Mouse (Mus musculus) ES-CJ7 (cell line): Measurements from ENCODE around the gene Plch2.
"Not testable (repeated sequence)": the region's sequence is repeated elsewhere in the genome, so short reads cannot be mapped to it uniquely, and the experiment has no call there.

Experiments
- DNase-seq: peaks from one replicate; pipeline ENCODE4 v3.0.0; 2011; ENCODE audit warnings: low read depth, low spot score

The Plch2 gene

DNA sequence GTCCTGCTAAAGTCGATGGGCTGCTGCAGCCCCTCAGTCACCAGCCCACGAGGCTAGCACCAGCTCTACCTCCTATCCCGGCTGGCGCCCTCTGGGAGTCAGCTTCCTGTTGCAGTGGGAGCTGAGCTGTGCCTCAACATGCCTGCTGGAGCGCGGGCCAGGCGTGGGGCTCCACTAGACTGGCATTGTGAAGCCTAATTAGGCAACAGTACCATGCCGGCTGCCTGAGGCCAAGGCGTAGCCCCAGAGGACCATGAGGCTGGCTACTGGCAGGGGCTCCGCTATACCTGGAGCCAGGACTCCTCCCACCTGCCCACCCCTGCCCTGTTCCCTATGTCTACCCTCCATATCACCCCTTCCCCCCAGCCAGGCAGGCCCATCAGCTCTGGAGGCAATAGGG lies at the start of gene Plch2:
TSS of gene Plch2 (minus strand) at position 61 of the 400 bp plus-strand sequence.
- no peak for DNase-seq

DNA sequence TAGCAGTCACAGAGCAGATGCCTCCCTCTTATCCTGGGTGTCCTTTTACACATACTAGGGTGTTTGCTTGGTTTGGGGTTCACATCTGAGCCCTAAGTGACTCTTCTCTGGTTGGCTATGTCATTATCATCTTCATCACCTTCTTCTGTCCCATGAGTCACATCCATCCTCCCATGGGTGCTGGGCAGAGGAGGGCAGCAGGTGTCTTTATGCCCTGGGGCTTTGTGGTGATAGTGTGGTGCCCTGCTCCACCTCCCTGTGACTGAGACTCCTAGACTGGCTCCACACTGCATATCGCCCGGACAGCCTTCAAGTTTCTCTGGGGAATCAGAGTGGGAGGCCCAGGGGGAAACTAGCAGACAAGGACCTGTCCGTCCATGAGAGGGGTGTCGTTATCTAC lies 42.0 kb upstream of the Plch2 start:
- no peak for DNase-seq

DNA sequence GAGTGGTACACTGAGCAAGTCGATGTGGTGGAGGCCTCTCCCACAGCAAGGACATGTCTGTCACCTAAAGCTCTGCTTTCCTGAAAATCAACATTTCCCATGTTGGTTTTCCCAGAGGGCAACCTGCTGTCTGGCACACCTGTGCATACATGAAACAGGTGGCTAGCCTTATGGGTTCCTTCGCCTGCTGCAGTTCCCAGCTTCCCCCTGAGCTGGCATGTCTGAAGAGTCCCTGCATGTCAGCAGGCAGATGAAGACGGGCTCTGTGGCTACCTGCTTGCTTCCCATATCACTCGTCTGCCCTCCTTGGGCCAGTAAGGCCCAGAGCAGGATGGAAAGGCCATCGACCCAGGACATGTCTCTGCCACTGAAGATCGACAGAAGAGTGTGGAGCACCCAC lies 40.9 kb upstream of the Plch2 start:
- DNase-seq: no peak

DNA sequence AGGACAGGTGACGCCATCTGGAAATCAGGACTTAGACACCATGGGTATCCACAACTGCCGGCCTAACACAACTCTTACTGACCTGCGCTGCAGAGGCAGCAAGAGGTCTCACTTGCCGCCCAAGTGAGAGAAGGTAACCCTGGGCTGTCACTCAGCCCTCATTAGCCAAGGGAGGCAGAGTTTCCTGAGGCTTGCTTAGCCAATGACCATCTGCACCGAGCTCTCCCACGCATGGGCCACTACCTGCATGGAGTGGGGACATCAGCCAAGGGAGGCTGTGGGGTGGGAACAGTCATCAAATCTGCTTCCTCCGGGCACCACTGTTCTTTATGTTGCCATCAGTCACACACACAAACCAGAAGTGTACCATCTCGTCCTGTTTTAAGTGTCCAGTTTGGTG lies 39.4 kb upstream of the Plch2 start:
- DNase-seq: no peak

DNA sequence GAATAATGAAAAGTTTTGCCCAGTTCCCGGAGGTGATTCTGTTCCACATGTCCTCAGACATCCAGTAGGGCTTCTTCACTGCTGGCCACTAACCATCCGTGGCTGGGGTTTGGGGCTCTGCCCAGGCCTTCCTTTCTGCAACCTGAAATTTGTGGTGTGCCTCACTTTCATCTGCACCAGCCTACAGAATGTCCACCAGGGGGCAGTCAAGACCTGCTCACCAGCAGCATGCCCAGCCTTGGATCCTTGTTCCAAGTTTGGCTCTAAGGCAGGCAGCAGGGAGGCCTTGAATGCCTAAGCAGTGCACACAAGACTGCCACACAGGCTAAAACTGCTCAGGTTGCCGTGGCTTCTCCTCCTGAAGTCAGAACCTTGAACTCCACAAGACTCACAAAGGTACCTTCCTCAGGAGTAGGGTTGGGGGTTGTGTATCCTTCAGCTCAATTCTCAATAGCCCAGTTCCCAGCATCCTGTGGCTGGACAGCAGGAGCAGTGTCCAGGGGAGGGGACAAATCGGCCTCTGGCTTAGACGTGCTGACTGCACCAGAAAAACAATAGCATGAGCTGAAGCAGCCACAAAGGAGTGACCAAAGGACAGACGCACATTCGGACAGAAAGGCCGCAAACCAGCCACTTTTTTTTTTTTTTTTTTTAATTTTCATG lies 38.8 kb upstream of the Plch2 start:
- peak; percentile 90 for DNase-seq

DNA sequence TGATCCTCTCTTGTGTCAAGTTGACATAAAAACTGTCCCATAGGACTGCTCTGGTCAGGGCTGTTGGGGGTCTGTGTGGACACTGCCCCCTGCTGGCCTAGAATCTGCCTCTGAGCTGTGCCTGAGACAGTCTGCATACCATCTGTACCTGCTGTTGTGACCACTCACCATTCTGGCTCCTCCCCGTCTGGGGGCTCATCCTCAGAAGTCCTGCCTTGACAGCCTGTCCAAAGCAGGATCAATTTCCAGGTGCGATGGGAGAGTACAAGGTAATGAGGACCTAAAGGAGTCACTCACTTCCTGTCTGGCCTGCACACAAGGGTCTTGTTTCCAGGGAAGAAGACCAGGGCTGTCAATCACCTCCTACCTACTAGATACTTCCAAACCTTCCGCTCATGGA lies 38.0 kb upstream of the Plch2 start:
- peak; percentile 79 for DNase-seq

DNA sequence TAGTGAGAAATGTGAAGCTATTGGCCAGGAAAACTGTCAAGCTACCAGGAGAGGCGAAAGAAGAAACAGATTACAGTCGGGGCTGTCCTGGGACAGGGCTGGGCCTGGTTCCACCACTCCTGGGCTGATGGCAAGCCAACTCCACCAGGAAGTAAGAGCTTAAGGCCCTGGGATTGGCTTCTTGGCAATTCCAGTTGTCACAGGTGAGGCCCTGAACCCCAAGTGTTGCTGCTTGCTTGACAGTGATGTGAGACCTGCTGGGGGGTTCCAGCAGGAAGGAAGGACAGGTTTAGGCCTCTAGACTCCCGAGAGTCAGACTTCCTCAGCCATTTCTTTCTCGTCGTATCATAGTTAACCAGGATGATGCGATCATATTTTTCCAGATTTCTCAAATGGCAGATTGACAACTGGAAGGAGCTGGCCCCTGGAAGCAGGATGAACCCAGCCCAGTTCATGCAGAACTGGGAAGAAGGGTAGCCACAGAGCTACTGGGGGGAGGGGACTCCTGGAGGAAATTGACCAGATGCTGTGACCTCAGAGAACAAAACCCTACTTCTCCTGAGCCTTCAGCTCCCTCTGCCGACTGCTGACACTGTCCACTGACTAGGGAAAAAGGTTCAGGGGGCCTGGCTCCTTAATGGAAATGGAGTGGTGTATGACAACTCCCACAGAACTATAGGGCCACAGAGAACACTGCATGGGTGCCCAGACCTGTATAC lies 37.0 kb upstream of the Plch2 start:
- no peak for DNase-seq

DNA sequence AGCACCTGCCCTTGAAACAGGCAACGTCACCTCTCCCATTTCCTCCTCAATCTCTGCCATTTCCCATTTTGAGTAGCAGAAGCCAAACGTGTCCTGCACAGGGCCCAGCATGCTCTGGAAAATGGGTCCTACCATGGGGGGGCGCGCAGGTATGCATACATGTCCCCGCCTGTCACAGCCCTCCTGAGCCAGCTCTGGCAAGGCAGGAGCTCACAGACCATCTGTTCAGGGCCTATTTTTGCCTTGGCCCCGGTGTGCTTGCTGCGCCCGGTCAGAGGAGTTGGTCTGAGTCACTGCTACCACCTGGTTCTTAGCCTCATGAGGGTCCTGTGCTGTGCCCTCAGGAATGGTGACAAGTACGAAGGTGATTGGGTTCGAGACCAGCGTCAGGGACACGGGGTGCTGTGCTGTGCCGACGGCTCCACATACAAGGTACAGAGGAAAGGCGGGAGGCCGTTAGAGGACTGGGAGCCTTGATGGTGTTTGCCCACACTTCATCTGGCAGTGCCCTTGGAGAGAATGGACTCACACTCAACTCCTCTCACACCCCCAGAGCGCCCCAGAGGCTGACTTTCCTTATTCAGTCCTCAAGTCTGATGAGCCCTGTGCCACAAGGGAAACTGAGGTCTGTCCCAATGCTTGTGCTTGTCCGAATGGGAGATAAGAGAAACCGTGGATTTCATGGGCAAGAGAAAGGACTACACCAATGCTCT lies 36.3 kb upstream of the Plch2 start:
- DNase-seq: no peak

DNA sequence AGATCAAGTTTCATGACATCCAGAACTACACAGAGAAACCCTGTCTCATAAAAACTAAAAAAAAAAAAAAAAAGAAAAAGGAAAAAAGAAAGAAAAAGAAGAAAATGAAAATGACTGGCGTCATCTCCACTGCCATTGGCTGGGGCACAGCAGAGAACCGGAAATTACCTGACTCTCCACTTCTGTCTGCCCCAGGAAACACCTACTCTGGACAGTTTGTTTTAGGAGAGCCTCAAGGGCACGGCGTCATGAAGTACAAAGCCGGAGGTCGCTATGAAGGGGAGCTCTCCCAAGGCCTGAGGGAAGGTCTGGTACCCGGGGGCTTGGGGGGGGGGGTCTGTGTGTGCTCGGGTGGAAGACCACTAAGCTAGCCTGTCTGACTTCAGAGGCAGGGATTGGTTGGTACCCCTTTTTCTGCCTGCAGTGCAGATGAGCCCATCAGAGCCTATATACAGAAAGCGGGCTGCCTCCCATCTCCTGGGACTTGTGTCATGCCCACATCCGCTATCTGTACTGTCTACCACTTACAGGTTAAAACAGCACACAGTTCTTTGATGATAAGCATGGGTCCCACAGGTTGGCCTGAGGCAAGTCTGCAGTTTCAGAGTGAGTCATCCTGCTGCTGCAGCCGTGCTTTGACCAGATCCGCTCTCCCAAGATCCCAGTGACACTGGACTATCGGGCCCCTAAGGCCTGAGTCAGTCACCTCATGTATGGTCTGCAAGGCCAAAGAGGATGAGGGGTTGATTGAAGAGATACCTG lies 34.3 kb upstream of the Plch2 start:
- no peak for DNase-seq

DNA sequence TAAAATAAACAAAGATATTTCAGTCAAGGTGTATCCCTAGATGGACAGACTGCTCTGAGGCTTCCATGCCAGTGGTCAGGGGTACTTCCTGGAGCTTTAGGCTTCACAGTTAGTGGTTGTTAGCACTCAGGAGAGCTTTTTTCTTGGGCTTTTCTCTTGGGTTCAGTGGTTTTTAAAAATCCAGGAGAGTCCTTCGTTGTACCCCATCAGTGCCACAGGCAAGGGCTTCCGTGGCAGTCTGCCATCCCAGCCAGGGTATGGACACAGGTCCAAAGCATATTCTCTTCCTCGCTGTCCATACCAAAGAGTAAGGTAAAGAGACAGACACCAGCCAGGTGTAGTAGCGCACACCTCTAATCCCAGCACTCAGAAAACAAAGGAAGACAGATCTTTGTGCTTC lies 33.6 kb upstream of the Plch2 start:
- no peak for DNase-seq

DNA sequence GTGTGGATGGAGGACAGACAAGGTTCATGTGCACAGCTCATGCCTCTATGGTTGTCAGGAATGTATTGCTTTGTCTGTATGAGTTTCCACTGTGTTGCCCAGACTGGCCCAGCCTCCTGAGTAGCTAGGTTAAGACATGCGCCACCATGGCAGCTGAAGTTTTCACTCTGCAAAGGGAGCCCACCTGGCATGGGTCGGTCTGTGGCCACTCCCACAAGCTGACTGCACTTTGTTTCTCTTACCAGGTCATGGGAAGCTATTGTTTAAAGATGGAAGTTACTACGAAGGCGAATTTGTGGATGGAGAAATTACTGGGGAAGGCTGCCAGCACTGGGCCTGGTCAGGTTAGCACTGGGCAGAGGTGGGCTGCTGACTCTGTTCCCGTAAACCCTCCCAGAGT lies 32.7 kb upstream of the Plch2 start:
- DNase-seq: no peak

DNA sequence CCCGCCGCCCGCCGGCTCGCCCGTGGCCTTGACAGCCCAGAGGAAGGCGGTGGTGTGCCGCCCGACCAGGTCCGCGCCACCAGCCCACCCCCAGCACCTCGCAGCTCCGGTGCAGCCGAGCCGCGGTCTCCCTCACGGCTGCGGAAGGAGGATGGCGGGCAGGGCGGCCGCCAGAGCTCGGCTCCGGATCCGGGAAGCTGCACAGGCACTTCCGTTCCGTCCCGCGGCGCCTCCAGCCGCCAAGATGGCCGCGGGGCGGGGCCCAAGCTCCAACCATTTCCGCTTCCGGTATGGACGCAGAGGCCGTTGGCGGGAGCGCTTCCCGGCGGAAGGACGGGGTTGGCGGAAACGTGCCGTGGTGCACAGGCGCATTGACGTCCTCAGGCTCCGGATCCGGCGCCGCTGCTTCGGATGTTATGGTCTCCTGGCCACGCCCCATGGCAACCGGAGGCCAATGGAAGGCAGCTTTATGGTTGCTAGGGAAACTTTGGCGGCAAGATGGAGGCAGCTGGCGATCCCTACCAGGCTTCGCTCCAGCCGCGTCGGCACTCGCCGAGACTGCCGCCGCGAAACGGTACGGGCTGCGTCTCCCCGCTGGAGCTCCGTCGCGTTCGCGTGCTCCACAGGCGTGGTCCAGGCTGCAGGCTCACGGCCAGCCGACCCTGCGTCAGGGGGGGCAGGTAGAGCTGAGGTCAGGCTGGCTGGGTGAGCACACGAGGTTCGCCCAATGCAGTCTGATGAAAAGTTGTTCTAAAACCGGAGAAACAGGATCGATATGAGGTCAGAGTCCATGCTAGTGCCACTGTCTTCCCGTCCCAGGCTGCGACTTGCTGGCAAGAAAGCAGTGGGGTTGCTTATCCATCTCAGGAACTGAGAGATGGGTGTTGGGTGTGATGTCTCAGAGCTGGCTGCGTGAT lies 29.8 kb upstream of the Plch2 start, which contains the start of the genes Rer1 and Morn1:
TSS of gene Rer1 (minus strand) at position 275 of the 917 bp plus-strand sequence.
TSS of gene Morn1 (plus strand) at position 470 of the 917 bp plus-strand sequence.
- peak; percentile 99 for DNase-seq

DNA sequence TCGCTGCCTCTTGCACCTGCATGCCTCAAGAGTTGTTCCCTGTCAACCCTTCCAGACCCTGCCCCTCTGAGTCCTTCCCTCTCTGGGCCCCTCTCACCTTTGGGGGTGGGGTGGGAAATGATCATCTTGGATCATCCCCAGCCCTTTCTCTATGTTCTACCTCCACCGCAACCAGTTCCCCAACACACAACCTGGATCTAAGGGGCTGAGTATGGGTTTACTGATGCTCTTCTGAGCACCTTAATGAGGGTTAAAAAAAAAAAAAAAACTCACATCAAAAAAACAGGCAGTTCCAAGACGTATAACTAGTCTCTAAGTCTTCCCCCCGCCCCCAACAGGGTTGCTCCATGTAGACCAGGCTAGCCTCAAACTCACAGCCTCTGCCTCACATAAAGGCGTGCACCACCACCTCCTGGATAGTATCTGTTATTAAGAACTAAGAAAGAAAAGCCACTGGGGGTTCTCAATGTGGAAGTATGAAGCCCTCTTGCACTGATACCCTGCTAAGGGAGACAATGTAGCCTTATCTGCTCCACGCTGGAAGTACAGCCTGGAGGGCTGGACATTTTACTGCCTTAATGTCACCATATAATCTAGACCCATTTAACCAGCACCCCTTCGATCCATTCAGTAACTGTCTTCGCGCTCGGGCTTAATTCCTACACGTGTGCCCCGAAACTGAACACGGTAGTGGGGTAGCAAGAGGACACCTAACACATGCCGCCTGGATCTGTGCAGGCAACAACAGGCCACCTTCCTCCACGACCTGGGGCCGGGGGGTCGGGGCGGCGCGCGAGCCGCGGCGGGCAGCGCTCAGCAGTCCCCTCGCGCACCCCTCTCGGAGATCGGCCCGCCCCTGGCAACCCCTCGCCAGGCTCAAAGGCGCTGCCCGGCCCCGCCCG lies 28.9 kb upstream of the Plch2 start:
- DNase-seq: no peak

DNA sequence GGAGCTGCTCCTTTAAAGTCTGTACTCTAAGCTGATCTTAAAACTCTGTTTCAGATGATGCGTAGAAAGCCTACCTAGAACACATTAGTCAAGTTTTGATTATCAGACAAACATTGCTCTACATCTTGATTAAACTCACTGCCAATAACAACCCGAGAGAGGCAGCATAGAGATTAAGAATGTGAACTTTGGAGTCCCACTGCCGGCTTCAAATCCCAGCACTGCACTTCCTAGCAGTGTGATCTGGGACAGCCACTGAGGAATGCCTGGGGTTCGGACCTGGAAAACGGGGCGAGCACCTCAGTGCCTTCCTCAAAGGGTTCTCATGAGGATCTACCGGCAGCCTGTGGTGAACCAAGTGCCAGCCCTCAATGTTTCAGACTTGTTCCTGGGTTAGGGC lies 27.8 kb upstream of the Plch2 start:
- DNase-seq: no peak

DNA sequence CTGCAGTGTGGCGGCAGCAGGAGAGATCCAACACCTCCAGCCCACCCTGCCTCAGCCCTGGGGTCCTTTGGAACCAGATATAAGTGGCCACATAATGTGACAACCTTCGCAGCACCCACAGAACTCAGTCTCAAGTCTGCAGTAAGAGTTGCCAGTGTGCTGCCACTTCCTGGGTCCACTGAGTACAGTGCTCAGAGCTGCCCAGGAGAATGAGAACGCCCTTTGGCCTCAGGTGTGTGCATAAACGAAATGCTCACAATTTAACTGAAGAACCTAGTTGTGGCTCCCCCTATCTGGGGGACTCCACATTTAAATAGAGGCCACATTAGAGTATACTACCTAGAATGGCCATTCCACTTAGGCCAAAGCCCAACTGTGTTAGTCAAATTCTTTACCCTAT lies 27.0 kb upstream of the Plch2 start:
- no peak for DNase-seq

DNA sequence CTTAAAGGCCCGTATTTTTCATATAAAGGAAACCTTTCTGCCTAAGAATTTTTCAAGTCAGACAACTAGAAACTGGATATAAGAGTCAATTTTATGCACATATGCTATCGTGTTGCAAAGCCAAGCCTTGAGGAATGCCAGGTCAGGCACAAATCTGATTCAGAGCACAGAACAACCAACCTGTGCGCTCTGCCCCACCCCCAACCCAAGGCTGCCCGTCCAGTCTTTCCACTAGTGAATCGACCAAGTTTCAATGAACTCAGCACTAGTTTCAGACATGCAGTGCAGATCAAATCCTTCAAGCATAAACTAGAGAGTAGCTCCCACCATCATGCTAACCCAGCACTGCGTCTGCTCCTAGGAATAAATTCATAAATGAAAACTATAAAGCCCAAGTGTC lies 23.1 kb upstream of the Plch2 start:
- DNase-seq: no peak

DNA sequence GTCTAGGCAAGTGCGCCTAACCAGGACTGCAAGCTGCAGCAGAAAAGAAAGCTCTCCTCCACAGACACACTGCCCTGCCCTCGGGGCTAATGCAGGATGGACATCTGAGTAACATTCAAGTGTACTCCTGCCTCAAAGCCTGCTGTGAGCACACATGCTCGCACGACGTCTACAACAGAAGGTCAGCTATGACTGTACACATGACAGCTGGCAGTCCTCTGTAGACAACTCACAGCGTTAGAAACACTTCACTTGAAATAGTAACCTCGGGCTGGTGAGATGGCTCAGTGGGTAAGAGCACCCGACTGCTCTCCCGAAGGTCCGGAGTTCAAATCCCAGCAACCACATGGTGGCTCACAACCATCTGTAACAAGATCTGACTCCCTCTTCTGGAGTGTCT lies 22.2 kb upstream of the Plch2 start:
- not testable (repeated sequence) for DNase-seq

DNA sequence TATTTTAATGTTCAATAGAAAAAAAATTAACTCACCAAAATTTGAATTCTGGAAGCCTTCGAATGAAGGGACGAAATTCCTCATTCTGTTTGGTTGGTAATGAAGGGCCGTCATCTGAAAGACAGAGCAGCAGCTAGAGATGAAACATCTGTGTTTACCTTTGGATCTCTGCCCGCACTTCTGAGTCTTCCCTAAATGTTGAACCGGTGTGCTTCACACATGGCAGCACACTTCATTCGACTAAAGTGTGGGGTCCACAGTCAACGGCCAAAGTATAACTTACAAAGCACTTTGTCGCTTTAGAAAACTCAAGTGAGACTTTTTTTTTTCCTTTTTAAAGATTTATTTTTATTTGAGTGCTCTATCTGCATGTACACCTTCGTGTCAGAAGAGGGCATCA lies 20.1 kb upstream of the Plch2 start:
- no peak for DNase-seq

DNA sequence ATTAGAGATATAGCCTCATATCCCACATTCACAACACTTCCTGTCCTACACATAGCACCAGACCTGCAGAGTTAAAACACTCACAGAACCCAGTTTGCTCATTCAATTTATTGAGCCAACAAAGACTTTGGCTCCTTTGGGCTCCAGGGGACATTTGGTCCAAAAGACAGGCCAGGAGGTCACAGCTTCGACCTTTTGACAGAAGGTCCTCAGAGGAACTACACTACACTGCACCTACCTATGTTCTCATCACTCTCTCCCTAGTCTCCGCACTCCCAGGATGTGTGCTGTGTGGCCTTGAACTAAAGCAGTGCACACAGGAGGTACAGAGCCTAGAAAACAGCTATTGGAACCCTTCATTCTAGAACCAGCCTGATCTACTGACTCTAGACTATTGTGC lies 19.2 kb upstream of the Plch2 start:
- DNase-seq: no peak

DNA sequence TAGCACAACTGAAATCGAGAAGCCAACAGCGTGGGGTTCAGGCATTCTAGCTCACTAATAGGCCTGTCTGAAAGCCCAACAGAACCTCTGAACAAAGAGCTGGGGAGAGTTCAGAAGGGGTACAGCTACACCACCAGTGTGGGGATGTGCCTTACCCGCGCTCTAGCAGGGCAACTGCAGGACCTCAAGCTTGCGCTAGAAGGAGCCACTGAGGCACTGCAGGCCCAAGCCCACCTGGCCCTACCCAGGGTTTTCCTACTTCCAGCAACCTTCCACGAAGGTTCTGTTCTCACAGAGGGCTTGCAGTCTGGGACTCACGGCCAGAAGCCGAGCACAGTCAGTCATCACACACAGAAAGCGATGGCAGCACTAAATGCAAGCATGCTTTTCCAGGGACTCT lies 18.6 kb upstream of the Plch2 start:
- peak; percentile 63 for DNase-seq
